Mouse (Mus musculus) embryonic fibroblast, embryonic 13.5 days (primary cell): ENCODE data around the gene Kcnb1. TPM values are rescaled to one million over a fixed set of nuclear protein-coding genes. Genes with fewer than 3 reads are reported as not detected.

ENCODE experiments used
- H3K27ac ChIP-seq: 2 replicates; pipeline ENCODE4 v1.5.1; 2012; ENCODE audit warnings: low read length, control low read depth, inconsistent platforms; ENCODE audit not compliant: insufficient read depth
- H3K4me1 ChIP-seq: 2 replicates; pipeline ENCODE4 v1.6.1; 2011; ENCODE audit warnings: low read length; ENCODE audit not compliant: control insufficient read depth, insufficient read depth
- H3K4me3 ChIP-seq: 2 replicates; pipeline ENCODE4 v1.5.1; 2011; ENCODE audit warnings: mild to moderate bottlenecking, control low read depth, low read length; ENCODE audit not compliant: insufficient read depth
- CTCF ChIP-seq: IDR thresholded peaks from 2 replicates; pipeline ENCODE4 v1.5.1; 2011; ENCODE audit warnings: mild to moderate bottlenecking, control low read depth, low read length, moderate library complexity, borderline replicate concordance; ENCODE audit not compliant: insufficient read depth
- POLR2A ChIP-seq: IDR thresholded peaks from 2 replicates; pipeline ENCODE4 v1.6.1; 2011; ENCODE audit warnings: low read depth, mild to moderate bottlenecking, control low read depth, low read length, moderate library complexity
- polyA plus RNA-seq: library from polyadenylated mRNA; stranded (reverse); fragments of >200 nt; gene quantifications from 2 replicates; pipeline ENCODE4 v1.2.4, GENCODE M21; 2011; ENCODE audit warnings: low read depth; ENCODE audit not compliant: missing spikeins, insufficient read length

The Kcnb1 gene
- polyA plus RNA-seq, 1 experiment: 0.65 TPM

- Histone ChIP-seq H3K4me1 (peaks cover 10% of the 10 kb centered on the region), H3K27ac (no peak overlapping the region), H3K4me3 (no peak overlapping the region)
- TF ChIP-seq POLR2A: no peak
These were observed 22.3 kb downstream of the Kcnb1 start for GRCm38 (mm10) chr2:167167515-167168212.

GRCm38 (mm10) chr2:167163600-167163999 lies 26.4 kb downstream of the Kcnb1 start:
- H3K4me1 ChIP-seq: peaks cover 10% of the 10 kb centered on the region
- no peak overlapping the region for H3K4me3 ChIP-seq
- no peak for TF ChIP-seq POLR2A
- no peak for TF ChIP-seq CTCF
- no peak overlapping the region for H3K27ac ChIP-seq

- TF ChIP-seq POLR2A (no peak), CTCF (no peak)
- Histone ChIP-seq H3K4me1 (peaks cover 8% of the 10 kb centered on the region), H3K27ac (no peak overlapping the region), H3K4me3 (no peak overlapping the region)
These were observed 26.8 kb downstream of the Kcnb1 start for GRCm38 (mm10) chr2:167163134-167163533.

GRCm38 (mm10) chr2:167162516-167163021 lies 27.4 kb downstream of the Kcnb1 start:
- no peak overlapping the region for H3K27ac ChIP-seq
- peaks cover 2% of the 10 kb centered on the region for H3K4me1 ChIP-seq
- TF ChIP-seq CTCF: no peak
- no peak for TF ChIP-seq POLR2A
- H3K4me3 ChIP-seq: no peak overlapping the region

- Histone ChIP-seq H3K4me1 (no peaks in the 10 kb centered on the region), H3K4me3 (no peak overlapping the region), H3K27ac (no peak overlapping the region)
- TF ChIP-seq POLR2A (no peak), CTCF (no peak)
These were observed 30.2 kb downstream of the Kcnb1 start for GRCm38 (mm10) chr2:167159721-167160120.

- Histone ChIP-seq H3K4me1 (no peaks in the 10 kb centered on the region), H3K27ac (no peak overlapping the region), H3K4me3 (no peak overlapping the region)
- TF ChIP-seq POLR2A: no peak
- TF ChIP-seq CTCF: no peak
These were observed 31.2 kb downstream of the Kcnb1 start for GRCm38 (mm10) chr2:167158780-167159179.

- no peaks in the 10 kb centered on the region for H3K4me1 ChIP-seq
- H3K4me3 ChIP-seq: no peak overlapping the region
- TF ChIP-seq POLR2A (no peak), CTCF (no peak)
- H3K27ac ChIP-seq: no peak overlapping the region
These were observed 33.7 kb downstream of the Kcnb1 start for GRCm38 (mm10) chr2:167156118-167156715.

GRCm38 (mm10) chr2:167155541-167155973 lies 34.4 kb downstream of the Kcnb1 start:
- Histone ChIP-seq H3K4me3 (no peak overlapping the region), H3K4me1 (no peaks in the 10 kb centered on the region), H3K27ac (no peak overlapping the region)
- TF ChIP-seq CTCF: no peak
- TF ChIP-seq POLR2A: no peak

GRCm38 (mm10) chr2:167150880-167151279 lies 39.1 kb downstream of the Kcnb1 start:
- Histone ChIP-seq H3K27ac (no peak overlapping the region), H3K4me3 (no peak overlapping the region), H3K4me1 (no peaks in the 10 kb centered on the region)
- TF ChIP-seq CTCF: no peak
- TF ChIP-seq POLR2A: no peak

GRCm38 (mm10) chr2:167150135-167150534 lies 39.8 kb downstream of the Kcnb1 start:
- H3K4me1 ChIP-seq: no peaks in the 10 kb centered on the region
- TF ChIP-seq POLR2A (no peak), CTCF (no peak)
- no peak overlapping the region for H3K27ac ChIP-seq
- H3K4me3 ChIP-seq: no peak overlapping the region
